Mouse (Mus musculus) left cerebral cortex, postnatal 25 days (tissue): ENCODE measurements at regions not wholly inside any gene's neighbourhood (a gene's known extent, or its start where the extent isn't known, plus 50 kb on each side); places are given as distances from the start of the nearest gene placed in this dataset.
A peak's percentile ranks its signal among the peaks of the same experiment; 100 is the strongest.

Experiments used
- DNase-seq, 2 experiments: peaks; one replicate each; pipeline ENCODE4 v3.0.0; 2022; ENCODE audit warnings: low spot score in 2 of 2, mixed read lengths in 1 of 2
- intact Hi-C: fragments of 180-260 bp; cut with DNase I; formaldehyde crosslinking; loops from one replicate; pipeline ENCODE4 v1.15.1; 2025

- intact Hi-C loops = no loop called here
- DNase-seq = no peak
Measured at GRCm38 (mm10) chr3:131913534-131913933, 171.6 kb upstream of the Dkk2 start.

GRCm38 (mm10) chr3:131914372-131914771 is 170.7 kb upstream of the Dkk2 start:
- intact Hi-C loops = no loop called here

GRCm38 (mm10) chr3:131914997-131915396 is 170.1 kb upstream of the Dkk2 start:
- intact Hi-C loops = loop anchor here (5.0 kb wide), 1 partner anchor 323 kb away; no protein-coding TSS in a partner anchor

More at GRCm38 (mm10) chr3:131914372-131914771, 170.7 kb upstream of the Dkk2 start:
- no peak for DNase-seq

GRCm38 (mm10) chr3:131917734-131918534 is 167.2 kb upstream of the Dkk2 start:
- intact Hi-C loops = loop anchor here (5.0 kb wide), 1 partner anchor 326 kb away; no protein-coding TSS in a partner anchor
- no peak for DNase-seq

More at GRCm38 (mm10) chr3:131914997-131915396, 170.1 kb upstream of the Dkk2 start:
- no peak for DNase-seq

GRCm38 (mm10) chr3:131919476-131919875 is 165.6 kb upstream of the Dkk2 start:
- intact Hi-C loops = loop anchor here (5.0 kb wide), 1 partner anchor 327 kb away; no protein-coding TSS in a partner anchor
- peak; percentile 12 to 54 for DNase-seq

GRCm38 (mm10) chr3:131921161-131921560 is 163.9 kb upstream of the Dkk2 start:
- DNase-seq = no peak
- intact Hi-C loops = no loop called here

GRCm38 (mm10) chr3:131922733-131923132 is 162.4 kb upstream of the Dkk2 start:
- DNase-seq = no peak
- intact Hi-C loops = no loop called here

- intact Hi-C loops = no loop called here
- DNase-seq = no peak
Measured at GRCm38 (mm10) chr3:131940896-131941295, 144.2 kb upstream of the Dkk2 start.

GRCm38 (mm10) chr3:131941961-131942753 is 142.9 kb upstream of the Dkk2 start:
- intact Hi-C loops = no loop called here

GRCm38 (mm10) chr3:131943436-131943835 is 141.7 kb upstream of the Dkk2 start:
- intact Hi-C loops = no loop called here

More at GRCm38 (mm10) chr3:131941961-131942753, 142.9 kb upstream of the Dkk2 start:
- no peak for DNase-seq

GRCm38 (mm10) chr3:131955771-131956170 is 129.3 kb upstream of the Dkk2 start:
- intact Hi-C loops = no loop called here
- no peak for DNase-seq

More at GRCm38 (mm10) chr3:131943436-131943835, 141.7 kb upstream of the Dkk2 start:
- DNase-seq = no peak

GRCm38 (mm10) chr3:131960636-131961035 is 124.5 kb upstream of the Dkk2 start:
- DNase-seq = no peak
- intact Hi-C loops = no loop called here

- no peak for DNase-seq
- intact Hi-C loops = no loop called here
Measured at GRCm38 (mm10) chr3:131961571-131961970, 123.5 kb upstream of the Dkk2 start.

- peak in 1 of 2 experiments; percentile 13 for DNase-seq
- intact Hi-C loops = no loop called here
Measured at GRCm38 (mm10) chr3:131962870-131963269, 122.2 kb upstream of the Dkk2 start.

GRCm38 (mm10) chr3:131964952-131965351 is 120.1 kb upstream of the Dkk2 start:
- no peak for DNase-seq
- intact Hi-C loops = no loop called here

GRCm38 (mm10) chr3:131965456-131966160 is 119.5 kb upstream of the Dkk2 start:
- DNase-seq = no peak
- intact Hi-C loops = no loop called here

- no peak for DNase-seq
- intact Hi-C loops = no loop called here
Measured at GRCm38 (mm10) chr3:131967288-131967687, 117.8 kb upstream of the Dkk2 start.

- intact Hi-C loops = loop anchor here (10.0 kb wide), 1 partner anchor 694 kb away; no protein-coding TSS in a partner anchor
- DNase-seq = no peak
Measured at GRCm38 (mm10) chr3:131970827-131971226, 114.3 kb upstream of the Dkk2 start.

GRCm38 (mm10) chr3:131975940-131976628 is 109.0 kb upstream of the Dkk2 start:
- intact Hi-C loops = loop anchor here (1.0 to 10.0 kb wide), 5 partner anchors 108 to 689 kb away; partner anchors contain the start of gene Gimd1
- peak; percentile 47 to 52 for DNase-seq
